Mouse (Mus musculus): ENCODE measurements around the gene Arl5c.

DNA sequence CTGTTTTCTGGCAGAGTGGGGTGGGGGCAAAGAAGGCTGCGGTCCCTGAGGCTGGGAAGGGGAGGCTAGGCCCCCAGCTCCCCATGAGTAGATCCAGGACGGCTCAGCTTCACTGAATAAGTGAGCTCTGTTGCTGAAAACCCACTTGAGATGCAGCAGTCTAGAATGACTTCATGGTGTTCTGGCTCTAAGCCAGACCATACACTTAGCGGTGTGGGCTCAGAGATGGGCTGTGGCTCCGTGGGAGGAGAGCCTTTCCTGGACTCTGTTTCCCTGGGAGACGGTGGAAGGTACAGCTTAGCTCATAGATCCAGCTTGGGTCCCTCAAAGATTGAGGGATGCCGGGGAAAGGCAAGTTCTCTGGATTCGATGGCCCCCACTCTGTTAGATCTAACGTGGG lies 8.2 kb upstream of the Arl5c start:
- TF ChIP-seq GATA1 (IDR thresholded peaks at IDR 0.05; ENCODE audit: borderline replicate concordance, low read length) (no peak), FLI1 (IDR thresholded peaks at IDR 0.05; ENCODE audit: low read length) (no peak)
